Mouse (Mus musculus): ENCODE measurements around the gene Zfp629. TPM values are rescaled to one million over a fixed set of nuclear protein-coding genes. Genes with fewer than 3 reads are reported as not detected.
"Not testable (repeated sequence)": the region's sequence is repeated elsewhere in the genome, so short reads cannot be mapped to it uniquely, and the experiment has no call there.

Gene Zfp629
- 1.7 and 2.2 TPM in 2 replicates for total RNA-seq (2017)

- ATAC-seq (ENCODE audit: extremely low read depth, insufficient number of reproducible peaks, low FRiP score, poor library complexity, severe bottlenecking) = no peak; the same call in 1 of the 2 replicates
Measured at GRCm38 (mm10) chr7:127614891-127615843, at the start of gene Zfp629. TSS of gene Zfp629 (minus strand) at chr7:127615797.

GRCm38 (mm10) chr7:127662926-127663325, 47.3 kb upstream of the Zfp629 start:
- ATAC-seq (ENCODE audit: extremely low read depth, insufficient number of reproducible peaks, low FRiP score, poor library complexity, severe bottlenecking) = no peak

- no peak for ATAC-seq (ENCODE audit: extremely low read depth, insufficient number of reproducible peaks, low FRiP score, poor library complexity, severe bottlenecking)
Measured at GRCm38 (mm10) chr7:127661833-127662232, 46.2 kb upstream of the Zfp629 start.

- ATAC-seq (ENCODE audit: extremely low read depth, insufficient number of reproducible peaks, low FRiP score, poor library complexity, severe bottlenecking) = no peak
Measured at GRCm38 (mm10) chr7:127660882-127661281, 45.3 kb upstream of the Zfp629 start.

GRCm38 (mm10) chr7:127656946-127657345, 41.3 kb upstream of the Zfp629 start:
- no peak for ATAC-seq (ENCODE audit: extremely low read depth, insufficient number of reproducible peaks, low FRiP score, poor library complexity, severe bottlenecking)

- ATAC-seq (ENCODE audit: extremely low read depth, insufficient number of reproducible peaks, low FRiP score, poor library complexity, severe bottlenecking) = no peak
Measured at GRCm38 (mm10) chr7:127654318-127654717, 38.7 kb upstream of the Zfp629 start.

- no peak for ATAC-seq (ENCODE audit: extremely low read depth, insufficient number of reproducible peaks, low FRiP score, poor library complexity, severe bottlenecking)
Measured at GRCm38 (mm10) chr7:127652050-127652449, 36.5 kb upstream of the Zfp629 start.

- no peak for ATAC-seq (ENCODE audit: extremely low read depth, insufficient number of reproducible peaks, low FRiP score, poor library complexity, severe bottlenecking)
Measured at GRCm38 (mm10) chr7:127651624-127652023, 36.0 kb upstream of the Zfp629 start.

- ATAC-seq (ENCODE audit: extremely low read depth, insufficient number of reproducible peaks, low FRiP score, poor library complexity, severe bottlenecking) = no peak
Measured at GRCm38 (mm10) chr7:127649206-127649605, 33.6 kb upstream of the Zfp629 start.

- no peak for ATAC-seq (ENCODE audit: extremely low read depth, insufficient number of reproducible peaks, low FRiP score, poor library complexity, severe bottlenecking)
Measured at GRCm38 (mm10) chr7:127648516-127649201, 33.1 kb upstream of the Zfp629 start.

GRCm38 (mm10) chr7:127647576-127647975, 32.0 kb upstream of the Zfp629 start:
- not testable (repeated sequence) for ATAC-seq (ENCODE audit: extremely low read depth, insufficient number of reproducible peaks, low FRiP score, poor library complexity, severe bottlenecking)

GRCm38 (mm10) chr7:127646363-127646762, 30.8 kb upstream of the Zfp629 start:
- no peak for ATAC-seq (ENCODE audit: extremely low read depth, insufficient number of reproducible peaks, low FRiP score, poor library complexity, severe bottlenecking)

- no peak for ATAC-seq (ENCODE audit: extremely low read depth, insufficient number of reproducible peaks, low FRiP score, poor library complexity, severe bottlenecking)
Measured at GRCm38 (mm10) chr7:127642254-127642653, 26.7 kb upstream of the Zfp629 start.

GRCm38 (mm10) chr7:127641260-127641659, 25.7 kb upstream of the Zfp629 start:
- ATAC-seq (ENCODE audit: extremely low read depth, insufficient number of reproducible peaks, low FRiP score, poor library complexity, severe bottlenecking) = no peak

GRCm38 (mm10) chr7:127636963-127637362, 21.4 kb upstream of the Zfp629 start:
- ATAC-seq (ENCODE audit: extremely low read depth, insufficient number of reproducible peaks, low FRiP score, poor library complexity, severe bottlenecking) = no peak

GRCm38 (mm10) chr7:127631416-127631815, 15.8 kb upstream of the Zfp629 start:
- no peak for ATAC-seq (ENCODE audit: extremely low read depth, insufficient number of reproducible peaks, low FRiP score, poor library complexity, severe bottlenecking)

GRCm38 (mm10) chr7:127628646-127629045, 13.0 kb upstream of the Zfp629 start:
- no peak for ATAC-seq (ENCODE audit: extremely low read depth, insufficient number of reproducible peaks, low FRiP score, poor library complexity, severe bottlenecking)

GRCm38 (mm10) chr7:127626471-127626870, 10.9 kb upstream of the Zfp629 start:
- ATAC-seq (ENCODE audit: extremely low read depth, insufficient number of reproducible peaks, low FRiP score, poor library complexity, severe bottlenecking) = no peak

GRCm38 (mm10) chr7:127626039-127626438, 10.4 kb upstream of the Zfp629 start:
- no peak for ATAC-seq (ENCODE audit: extremely low read depth, insufficient number of reproducible peaks, low FRiP score, poor library complexity, severe bottlenecking)

- not testable (repeated sequence) for ATAC-seq (ENCODE audit: extremely low read depth, insufficient number of reproducible peaks, low FRiP score, poor library complexity, severe bottlenecking)
Measured at GRCm38 (mm10) chr7:127618402-127618801, 2.8 kb upstream of the Zfp629 start.

Measured in neutrophil, adult 5-6 weeks (primary cell).